Mouse (Mus musculus): ENCODE results near the gene Gck.
A peak's percentile ranks its signal among the peaks of the same experiment; 100 is the strongest.
"Not testable (repeated sequence)": the region's sequence is repeated elsewhere in the genome, so short reads cannot be mapped to it uniquely, and the experiment has no call there.

Gck gene

GRCm38 (mm10) chr11:5907096-5907495 is 42.8 kb downstream of the Gck start:
- DNase-seq: no peak

- DNase-seq: no peak
Measured at GRCm38 (mm10) chr11:5905778-5906518, 43.9 kb downstream of the Gck start.

GRCm38 (mm10) chr11:5904871-5905270 is 45.0 kb downstream of the Gck start:
- no peak for DNase-seq

- DNase-seq: no peak
Measured at GRCm38 (mm10) chr11:5904357-5904756, 45.5 kb downstream of the Gck start.

- no peak for DNase-seq
Measured at GRCm38 (mm10) chr11:5903844-5904243, 46.0 kb downstream of the Gck start.

- DNase-seq: no peak
Measured at GRCm38 (mm10) chr11:5902390-5902789, 47.5 kb downstream of the Gck start.

- DNase-seq: peak; percentile 56
Measured at GRCm38 (mm10) chr11:5901950-5902349, 47.9 kb downstream of the Gck start.

- peak; percentile 14 for DNase-seq
Measured at GRCm38 (mm10) chr11:5901320-5901719, 48.6 kb downstream of the Gck start.

- DNase-seq: no peak
Measured at GRCm38 (mm10) chr11:5899286-5899685, 50.6 kb downstream of the Gck start.

GRCm38 (mm10) chr11:5898531-5898930 is 51.4 kb downstream of the Gck start, which contains the start of gene Myl7:
Gene Myl7, minus strand, starts transcription at chr11:5898782.
- no peak for DNase-seq

GRCm38 (mm10) chr11:5897839-5898238 is 52.0 kb downstream of the Gck start:
- DNase-seq: no peak

- no peak for DNase-seq
Measured at GRCm38 (mm10) chr11:5897230-5897629, 52.7 kb downstream of the Gck start.

GRCm38 (mm10) chr11:5893807-5894206 is 56.1 kb downstream of the Gck start:
- DNase-seq: no peak

GRCm38 (mm10) chr11:5892810-5893368 is 57.0 kb downstream of the Gck start:
- DNase-seq: no peak

- peak; percentile 86 for DNase-seq
Measured at GRCm38 (mm10) chr11:5892151-5892591, 57.7 kb downstream of the Gck start.

GRCm38 (mm10) chr11:5888563-5888962 is 61.3 kb downstream of the Gck start:
- DNase-seq: not testable (repeated sequence)

- DNase-seq: no peak
Measured at GRCm38 (mm10) chr11:5887250-5887649, 62.6 kb downstream of the Gck start.

- DNase-seq: no peak
Measured at GRCm38 (mm10) chr11:5886187-5886586, 63.7 kb downstream of the Gck start.

GRCm38 (mm10) chr11:5882518-5882917 is 67.4 kb downstream of the Gck start:
- DNase-seq: no peak

- peak; percentile 67 for DNase-seq
Measured at GRCm38 (mm10) chr11:5879905-5880304, 70.0 kb downstream of the Gck start.

- no peak for DNase-seq
Measured at GRCm38 (mm10) chr11:5878661-5879060, 71.2 kb downstream of the Gck start.

GRCm38 (mm10) chr11:5877921-5878526 is 71.9 kb downstream of the Gck start, which contains the start of gene Pold2:
Gene Pold2, minus strand, starts transcription at chr11:5878292.
- DNase-seq: peak; percentile 97

GRCm38 (mm10) chr11:5877421-5877820 is 72.5 kb downstream of the Gck start:
- peak; percentile 22 for DNase-seq

- peak; percentile 10 for DNase-seq
Measured at GRCm38 (mm10) chr11:5873192-5873591, 76.7 kb downstream of the Gck start.

Data from cerebellum, adult 11-12 months (tissue).